Mouse (Mus musculus) G1E (cell line): ENCODE results near the gene 1700102P08Rik.

ENCODE experiments used
- CTCF ChIP-seq: IDR thresholded peaks from 2 replicates; pipeline ENCODE4 v1.5.1; 2012; ENCODE audit warnings: low read depth, low read length, inconsistent platforms, mixed read lengths
- TAL1 ChIP-seq: conservative IDR thresholded peaks from 2 replicates; pipeline ENCODE4 v1.6.1; 2012; ENCODE audit warnings: low read depth, low read length, inconsistent platforms, mixed read lengths

GRCm38 (mm10) chr9:108385006-108385405 is 7.6 kb upstream of the 1700102P08Rik start:
- TF ChIP-seq CTCF: no peak
- TF ChIP-seq TAL1: no peak
